Mouse (Mus musculus) ES-E14 (cell line): Measurements from ENCODE around the gene Gli3. TPM values are rescaled to one million over a fixed set of nuclear protein-coding genes. Genes with fewer than 3 reads are reported as not detected.

Source experiments
- DNase-seq: peaks from one replicate; pipeline ENCODE4 v3.0.0-alpha.2; 2013; ENCODE audit warnings: low read depth, low spot score
- H3K27ac ChIP-seq: 2 replicates; pipeline ENCODE4 v1.5.1; 2012; ENCODE audit warnings: low read depth, mild to moderate bottlenecking, low read length, moderate library complexity, mixed read lengths; ENCODE audit not compliant: poor library complexity, insufficient read depth, severe bottlenecking
- H3K36me3 ChIP-seq: 2 replicates; pipeline ENCODE4 v1.6.1; 2012; ENCODE audit warnings: mild to moderate bottlenecking, low read length, moderate library complexity, mixed read lengths; ENCODE audit not compliant: control insufficient read depth, poor library complexity, insufficient read depth, severe bottlenecking
- H3K4me1 ChIP-seq, 2 experiments: fragments of 150-350 bp in 1 of 2; sonication (generic) in 1 of 2; 2 replicates each; pipeline ENCODE4 v1.6.1; 2012; ENCODE audit warnings: low read length in 2 of 2, mild to moderate bottlenecking in 1 of 2, mixed read lengths in 1 of 2; ENCODE audit not compliant: control insufficient read depth in 2 of 2, insufficient read depth in 2 of 2, poor library complexity in 1 of 2
- H3K4me3 ChIP-seq, 2 experiments: fragments of 150-350 bp in 1 of 2; sonication (generic) in 1 of 2; 2 replicates each; pipeline ENCODE4 v1.5.1; 2012; ENCODE audit warnings: low read length in 2 of 2, low read depth in 1 of 2, mild to moderate bottlenecking in 1 of 2, mixed read lengths in 1 of 2; ENCODE audit not compliant: insufficient read depth in 1 of 2, poor library complexity in 1 of 2, severe bottlenecking in 1 of 2
- H3K9ac ChIP-seq: 2 replicates; pipeline ENCODE4 v1.6.1; 2012; ENCODE audit warnings: low read depth, mild to moderate bottlenecking, low read length, mixed read lengths; ENCODE audit not compliant: poor library complexity, insufficient read depth, severe bottlenecking
- H3K9me3 ChIP-seq: fragments of 150-350 bp; sonication (generic); 2 replicates; pipeline ENCODE4 v1.6.1; 2012; ENCODE audit warnings: low read depth, mild to moderate bottlenecking, low read length; ENCODE audit not compliant: control insufficient read depth, insufficient read depth
- CHD2 ChIP-seq: IDR thresholded peaks from 2 replicates; pipeline ENCODE4 v1.6.1; 2014; ENCODE audit warnings: mild to moderate bottlenecking, low read depth, low read length, inconsistent platforms
- HCFC1 ChIP-seq: IDR thresholded peaks from 2 replicates; pipeline ENCODE4 v1.6.1; 2012; ENCODE audit warnings: low read length, inconsistent platforms, borderline replicate concordance; ENCODE audit not compliant: insufficient read depth
- MAFK ChIP-seq: IDR thresholded peaks from 2 replicates; pipeline ENCODE4 v1.6.1; 2014; ENCODE audit warnings: mild to moderate bottlenecking, low read depth, low read length, inconsistent platforms; ENCODE audit not compliant: insufficient read depth
- ZC3H11A ChIP-seq: IDR thresholded peaks from 2 replicates; pipeline ENCODE4 v1.6.1; 2012; ENCODE audit warnings: low read depth, mild to moderate bottlenecking, inconsistent platforms, low read length, borderline replicate concordance
- ZNF384 ChIP-seq: IDR thresholded peaks from 2 replicates; pipeline ENCODE4 v1.6.1; 2012; ENCODE audit warnings: low read depth, low read length, inconsistent platforms
- in situ Hi-C, 2 experiments: fragments of 600-800 bp; cut with MboI; formaldehyde crosslinking; loops; one replicate each; pipeline ENCODE4 v1.15.1; 2025; ENCODE audit warnings: low sequenced_read_pairs in 2 of 2, inconsistent platforms in 1 of 2; ENCODE audit not compliant: unreplicated experiment in 2 of 2
- total RNA-seq: library from RNA; depleted of rRNA; stranded (reverse); fragments of 300-350 nt; gene quantifications from 2 replicates; pipeline ENCODE4 v1.2.3, GENCODE M21; 2012

Gli3 gene
- total RNA-seq, 1 experiment: 9.3 TPM

DNA sequence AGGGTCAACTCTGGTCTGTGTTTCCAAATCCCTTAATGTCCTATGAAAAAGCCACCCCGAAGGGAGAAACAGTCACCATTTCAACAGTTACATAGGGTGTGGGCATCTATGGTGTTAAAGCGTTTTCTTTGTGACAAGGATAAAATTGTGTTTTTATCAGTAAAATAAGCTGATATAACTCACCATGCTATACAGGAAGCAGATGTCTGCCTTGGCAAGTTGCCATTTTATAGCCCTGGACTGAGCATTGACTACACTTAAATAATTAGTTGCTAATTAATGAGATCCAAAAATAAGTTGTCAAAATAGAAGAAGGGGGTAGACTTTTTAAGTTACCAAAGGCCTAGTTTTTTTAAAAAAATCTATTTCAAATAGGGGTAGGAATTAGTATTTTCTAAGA, 11.4 kb downstream of the Gli3 start:
- DNase-seq: no peak
- Histone ChIP-seq H3K36me3 (no peaks in the 10 kb centered on the region), H3K9ac (no peak overlapping the region), H3K4me3 (no peak overlapping the region), H3K9me3 (no peaks in the 10 kb centered on the region), H3K27ac (no peak overlapping the region), H3K4me1 (no peaks in the 10 kb centered on the region)
- no peak for TF ChIP-seq ZNF384
- TF ChIP-seq ZC3H11A: no peak
- no peak for TF ChIP-seq CHD2
- no peak for TF ChIP-seq MAFK
- TF ChIP-seq HCFC1: no peak
- in situ Hi-C loops: no loop called here

DNA sequence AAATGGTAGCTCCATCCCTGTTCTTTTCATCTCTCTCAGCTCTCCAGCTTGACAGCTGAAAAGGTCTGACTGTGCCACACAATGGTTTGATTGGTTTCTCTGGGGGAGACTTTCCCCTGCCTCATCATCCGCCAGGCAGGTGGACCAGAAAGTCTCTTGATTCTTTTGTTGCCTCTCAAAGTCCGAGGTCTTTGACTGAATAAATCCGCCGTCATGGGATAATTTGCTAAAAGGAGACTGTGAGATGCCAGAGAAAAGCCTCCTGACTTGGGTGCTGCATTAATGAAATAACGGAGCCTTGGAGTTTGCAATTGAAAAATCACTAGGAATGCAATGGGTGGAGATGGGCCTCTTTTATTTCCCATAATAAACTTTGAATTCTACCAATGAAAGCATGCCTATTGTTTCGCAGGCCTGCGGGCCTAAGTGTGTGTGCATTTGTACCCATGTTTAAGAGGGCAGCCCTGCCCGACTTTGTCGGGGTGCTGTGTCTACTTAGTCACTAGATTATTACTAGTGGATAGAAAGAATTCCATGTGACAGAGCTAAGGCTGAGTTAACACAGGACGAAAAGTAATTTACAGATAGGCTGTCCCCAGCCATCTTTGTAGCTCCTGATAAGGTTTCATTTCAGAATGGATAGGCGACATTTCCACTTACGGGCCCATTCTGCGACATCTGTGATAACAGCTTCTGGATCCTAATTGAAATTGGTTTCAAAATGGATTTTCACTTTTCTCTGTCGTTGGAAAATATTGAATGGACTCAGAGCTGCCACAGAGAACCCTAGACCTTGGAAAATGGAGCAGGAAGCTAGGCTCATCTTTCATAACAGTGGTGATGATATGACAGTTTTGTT, 23.2 kb downstream of the Gli3 start:
- no peak overlapping the region for H3K27ac ChIP-seq
- TF ChIP-seq ZC3H11A (no peak), CHD2 (no peak), HCFC1 (no peak), ZNF384 (no peak), MAFK (no peak)
- no peaks in the 10 kb centered on the region for H3K36me3 ChIP-seq
- H3K9ac ChIP-seq: no peak overlapping the region
- H3K4me1 ChIP-seq: no peaks in the 10 kb centered on the region
- in situ Hi-C loops: no loop called here
- no peaks in the 10 kb centered on the region for H3K9me3 ChIP-seq
- H3K4me3 ChIP-seq: no peak overlapping the region
- no peak for DNase-seq

DNA sequence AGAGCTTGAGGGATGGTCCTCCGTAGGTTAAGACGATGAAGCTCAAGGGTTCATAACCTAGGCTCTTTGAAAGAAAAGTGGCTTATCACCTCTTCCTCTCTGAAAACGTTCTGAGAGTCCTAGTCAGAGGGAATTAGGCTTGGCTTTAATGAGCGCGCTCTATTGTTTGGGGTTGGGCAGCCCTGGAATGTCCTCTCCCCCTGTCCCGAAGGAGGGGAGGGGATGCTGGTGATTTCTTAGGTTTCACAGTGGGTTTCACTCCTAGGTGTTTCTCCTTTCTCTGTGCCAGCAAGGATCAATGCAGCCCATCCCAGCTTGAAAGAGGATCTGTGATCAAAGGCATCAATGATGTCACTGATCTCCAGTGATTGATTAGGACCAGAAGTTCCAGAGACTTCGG, 24.3 kb downstream of the Gli3 start:
- DNase-seq: no peak

DNA sequence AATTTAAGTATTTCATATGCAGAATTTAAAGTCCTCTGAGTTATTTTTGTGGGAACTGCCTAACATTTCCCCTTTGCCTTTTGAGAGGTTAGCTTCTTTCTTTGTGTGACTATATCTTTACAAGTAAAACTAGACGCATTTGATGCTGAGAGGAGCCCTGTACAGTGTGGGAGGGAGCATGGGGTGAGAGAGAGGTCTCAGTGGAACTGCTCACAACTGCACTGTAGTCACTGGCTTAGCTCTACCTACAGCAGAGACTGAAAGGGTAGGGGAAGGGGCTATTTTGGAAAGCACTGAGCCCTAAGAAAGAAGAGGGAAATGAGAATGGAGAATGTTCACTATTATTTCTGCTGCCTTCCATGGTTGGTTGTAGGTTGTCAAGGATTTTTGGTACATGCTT, 25.0 kb downstream of the Gli3 start:
- TF ChIP-seq MAFK (no peak), HCFC1 (no peak), CHD2 (no peak), ZNF384 (no peak), ZC3H11A (no peak)
- H3K27ac ChIP-seq: no peak overlapping the region
- H3K9me3 ChIP-seq: no peaks in the 10 kb centered on the region
- H3K36me3 ChIP-seq: no peaks in the 10 kb centered on the region
- in situ Hi-C loops: no loop called here
- no peak for DNase-seq
- H3K9ac ChIP-seq: no peak overlapping the region
- no peaks in the 10 kb centered on the region for H3K4me1 ChIP-seq
- H3K4me3 ChIP-seq: no peak overlapping the region

More for the DNA sequence above, 24.3 kb downstream of the Gli3 start:
- Histone ChIP-seq H3K36me3 (no peaks in the 10 kb centered on the region), H3K4me1 (no peaks in the 10 kb centered on the region), H3K27ac (no peak overlapping the region), H3K9me3 (no peaks in the 10 kb centered on the region), H3K4me3 (no peak overlapping the region), H3K9ac (no peak overlapping the region)
- no peak for TF ChIP-seq CHD2
- in situ Hi-C loops: no loop called here

DNA sequence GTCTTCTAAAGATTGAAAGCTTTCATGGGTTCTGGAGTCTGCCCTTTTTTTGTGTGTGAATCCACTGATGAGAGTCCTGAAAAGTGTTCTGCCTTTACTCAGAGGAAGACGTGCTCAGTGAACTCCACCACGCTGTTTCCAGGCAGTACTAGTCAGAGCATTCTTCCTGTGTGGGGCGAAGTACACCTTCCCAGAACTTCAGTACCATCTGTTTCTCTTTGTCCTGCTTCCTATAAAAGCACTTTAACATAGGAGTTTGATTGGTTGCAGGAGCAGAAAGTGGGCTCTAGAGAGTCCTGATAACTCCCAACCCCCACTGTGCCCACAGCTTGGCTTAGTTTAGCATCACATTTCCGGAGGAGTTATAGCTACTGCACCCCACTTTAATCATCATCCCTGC, 32.8 kb downstream of the Gli3 start:
- in situ Hi-C loops: no loop called here
- Histone ChIP-seq H3K36me3 (no peaks in the 10 kb centered on the region), H3K9ac (no peak overlapping the region), H3K4me3 (no peak overlapping the region), H3K9me3 (no peaks in the 10 kb centered on the region), H3K27ac (no peak overlapping the region), H3K4me1 (no peaks in the 10 kb centered on the region)
- no peak for DNase-seq
- no peak for TF ChIP-seq HCFC1
- no peak for TF ChIP-seq CHD2
- TF ChIP-seq ZC3H11A: no peak
- TF ChIP-seq MAFK: no peak
- no peak for TF ChIP-seq ZNF384
